Mouse (Mus musculus) frontal cortex, postnatal 36 days (tissue): Measurements from ENCODE around the gene Grik4.

Experiments
- DNase-seq, 2 experiments: peaks; one replicate each; pipeline ENCODE4 v3.0.0; 2022; ENCODE audit warnings: low spot score in 2 of 2

Grik4 gene

GRCm38 (mm10) chr9:42672982-42673381, 271.3 kb downstream of the Grik4 start:
- DNase-seq = no peak

DNA sequence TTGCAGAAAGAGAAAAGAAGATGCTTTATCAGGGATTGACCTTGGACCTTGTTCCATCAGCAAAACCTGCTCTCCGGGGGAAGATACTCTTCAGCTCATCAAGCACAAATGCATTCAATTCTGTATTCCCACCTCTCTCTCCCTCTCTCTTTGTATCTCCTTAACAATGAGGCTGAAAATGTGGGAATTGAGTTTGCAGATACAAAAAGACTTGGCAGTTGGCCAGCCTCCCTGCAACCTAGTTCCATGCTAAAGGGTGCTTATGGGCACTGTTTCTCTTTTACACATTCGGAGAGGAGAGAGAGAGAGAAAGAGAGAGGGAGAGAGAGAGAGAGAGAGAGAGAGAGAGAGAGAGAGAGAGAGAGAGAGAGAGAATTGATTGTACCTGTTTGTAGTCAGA, 273.7 kb downstream of the Grik4 start:
- DNase-seq = no peak

DNA sequence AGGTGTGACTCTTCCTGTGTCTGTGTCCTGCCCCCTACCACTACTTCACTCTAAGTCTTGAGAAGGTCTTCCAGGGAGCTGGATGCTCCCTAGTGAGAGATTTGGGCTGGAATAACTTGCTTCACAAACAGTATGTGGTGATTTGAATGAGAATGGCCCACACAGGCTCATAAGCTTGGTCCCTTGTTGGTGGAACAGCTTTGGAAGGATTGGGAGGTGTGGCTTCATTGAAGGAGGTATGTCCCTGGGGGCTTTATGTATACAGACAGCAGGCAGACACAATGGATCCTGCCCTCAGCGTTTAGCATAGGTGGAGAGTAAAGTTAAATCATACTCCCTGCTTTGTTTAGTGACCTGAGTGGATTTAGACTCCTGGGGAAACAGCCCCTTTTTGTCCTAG, 282.8 kb downstream of the Grik4 start:
- DNase-seq = no peak

DNA sequence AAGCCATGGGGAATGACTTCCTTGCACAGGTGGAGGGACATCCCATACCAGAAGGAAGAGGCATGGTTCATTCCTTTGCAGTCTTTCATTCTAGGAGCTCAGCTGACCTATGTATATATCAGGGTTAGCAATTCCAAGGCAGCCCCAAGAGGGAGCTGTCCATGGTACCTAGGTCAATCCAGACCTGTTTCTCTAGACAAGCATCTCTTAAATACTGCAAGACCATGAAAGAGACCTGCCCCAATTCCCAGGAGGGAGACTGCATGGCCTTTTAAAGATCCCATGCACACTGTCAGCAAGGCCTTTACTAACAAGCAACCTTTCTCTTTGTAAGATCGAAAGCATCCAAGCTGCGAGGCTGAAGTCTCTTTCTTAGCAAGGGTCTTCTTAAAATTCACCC, 291.5 kb downstream of the Grik4 start:
- DNase-seq = no peak

DNA sequence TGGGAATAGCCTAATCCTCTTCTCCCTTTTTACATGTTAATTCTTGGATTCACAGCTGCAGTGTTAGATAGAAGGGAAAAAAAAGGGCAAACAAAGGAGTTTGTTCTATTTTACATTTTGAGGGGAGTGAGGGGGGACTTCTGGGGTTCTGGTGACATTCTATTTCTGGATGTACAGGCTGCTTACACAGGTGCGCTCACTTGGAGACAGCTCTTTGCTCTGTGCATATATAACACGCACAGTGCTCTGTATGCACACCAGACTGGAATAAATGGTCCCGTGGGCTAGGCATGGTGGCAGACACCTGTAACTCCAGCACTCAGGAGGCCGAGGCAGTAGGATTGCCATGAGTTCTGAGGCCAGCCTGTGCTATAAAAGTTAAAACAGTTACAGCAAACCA, 292.0 kb downstream of the Grik4 start:
- no peak for DNase-seq

- DNase-seq = no peak
Observed at GRCm38 (mm10) chr9:42649872-42650271, 294.4 kb downstream of the Grik4 start.

GRCm38 (mm10) chr9:42648051-42648450, 296.2 kb downstream of the Grik4 start:
- DNase-seq = no peak

GRCm38 (mm10) chr9:42647596-42647995, 296.7 kb downstream of the Grik4 start:
- peak in 1 of 2 experiments; percentile 32 for DNase-seq

DNA sequence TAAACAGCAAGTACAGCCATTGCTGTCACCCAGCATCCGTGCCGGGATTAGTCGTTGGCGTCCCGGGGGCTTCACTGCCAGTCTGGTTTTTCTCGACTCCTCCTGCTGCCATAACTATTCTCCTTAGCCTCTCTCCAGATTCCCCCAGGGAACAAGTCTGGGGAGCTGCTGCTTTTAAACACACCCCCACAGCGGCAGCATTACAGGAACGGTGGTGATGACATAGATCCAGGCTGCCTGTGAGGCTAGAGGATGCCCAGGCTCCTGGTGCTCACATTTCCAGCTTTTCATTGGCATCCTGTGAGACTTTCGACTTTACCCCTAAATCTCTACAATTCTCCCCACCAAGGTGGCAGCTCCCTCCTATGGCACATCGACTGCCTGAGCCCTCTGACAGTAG, 297.5 kb downstream of the Grik4 start:
- DNase-seq = peak; percentile 36 to 40

DNA sequence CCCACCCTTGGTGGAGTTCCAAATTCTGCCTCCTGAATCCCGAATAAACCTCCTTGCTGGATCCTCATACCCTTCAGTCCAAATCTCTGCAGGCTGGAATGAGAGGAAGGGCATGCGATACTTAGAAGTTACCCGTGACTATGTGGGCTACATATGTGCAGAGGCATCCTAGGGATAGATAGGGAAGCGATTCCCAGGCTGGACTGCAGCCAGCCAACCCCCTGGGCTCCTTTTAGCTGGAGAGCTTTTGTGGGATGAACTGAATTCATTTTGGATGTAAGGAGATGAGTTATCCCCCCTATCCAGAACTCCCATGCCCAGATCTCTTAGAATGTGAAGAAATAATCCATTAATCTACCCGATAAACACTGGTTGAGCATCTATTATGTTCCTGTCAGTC, 299.1 kb downstream of the Grik4 start:
- peak in 1 of 2 experiments; percentile 28 for DNase-seq

- peak; percentile 82 to 89 for DNase-seq
Observed at GRCm38 (mm10) chr9:42642821-42643220, 301.5 kb downstream of the Grik4 start.

- no peak for DNase-seq
Observed at GRCm38 (mm10) chr9:42641550-42642117, 302.7 kb downstream of the Grik4 start.

DNA sequence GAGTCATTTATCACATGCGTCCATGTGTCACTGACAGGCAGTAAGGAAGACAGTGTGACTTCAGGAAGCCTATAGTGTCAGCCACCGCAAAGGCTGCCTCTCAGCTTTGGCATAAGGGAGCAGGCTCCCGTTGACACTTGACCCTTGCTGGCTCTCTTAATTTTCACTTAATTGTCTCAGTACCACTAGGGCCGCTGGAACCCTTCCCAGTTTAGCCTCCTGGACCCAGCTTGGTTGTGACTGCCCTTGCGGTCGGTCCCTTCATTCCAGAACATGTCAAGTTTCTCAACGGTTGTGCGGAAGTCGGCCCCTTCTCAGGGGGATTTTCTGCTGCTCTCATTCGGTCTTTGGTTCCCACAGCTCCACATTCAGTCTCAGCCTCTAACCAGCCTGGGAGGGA, 307.8 kb downstream of the Grik4 start:
- DNase-seq = no peak

DNA sequence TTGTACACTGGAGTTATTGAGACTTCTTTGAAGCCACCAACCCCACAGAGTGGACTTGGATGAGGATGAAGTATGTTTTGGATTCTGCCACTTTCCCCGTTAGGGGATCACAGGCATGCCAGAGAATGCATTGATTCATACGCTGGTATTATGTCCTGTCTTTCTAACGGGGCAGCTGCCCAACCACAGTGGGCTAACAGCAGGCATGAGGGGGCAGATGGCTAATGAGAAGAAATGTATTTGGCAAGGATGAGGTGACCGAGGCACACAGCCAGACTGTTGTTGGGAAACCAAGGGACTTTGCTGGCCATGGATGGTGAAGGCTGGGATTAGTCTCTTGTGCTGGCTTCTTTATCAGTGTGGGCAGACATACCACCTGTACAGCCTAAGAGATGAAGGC, 312.8 kb downstream of the Grik4 start:
- no peak for DNase-seq

DNA sequence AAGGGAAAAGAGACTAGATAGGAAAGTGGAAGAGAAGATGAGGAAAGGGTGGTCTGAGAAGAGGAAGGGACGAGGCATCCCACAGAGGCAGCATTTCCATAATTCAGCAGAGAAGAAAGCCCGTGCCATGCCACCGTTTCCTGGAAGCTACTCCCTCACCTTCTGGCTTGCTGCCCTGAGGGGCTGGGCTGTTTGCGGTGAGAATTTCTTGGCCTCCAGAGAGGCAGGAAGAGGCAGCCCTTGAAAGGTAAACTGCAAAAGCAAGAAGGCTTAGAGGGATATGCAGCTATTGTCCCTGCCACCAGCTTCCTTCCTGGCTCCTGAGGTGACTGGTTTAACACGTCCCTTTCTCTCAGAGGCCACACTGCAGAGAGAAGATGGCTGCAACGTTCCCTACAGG, 316.7 kb downstream of the Grik4 start:
- DNase-seq = no peak

GRCm38 (mm10) chr9:42627146-42627545, 317.1 kb downstream of the Grik4 start:
- DNase-seq = no peak

DNA sequence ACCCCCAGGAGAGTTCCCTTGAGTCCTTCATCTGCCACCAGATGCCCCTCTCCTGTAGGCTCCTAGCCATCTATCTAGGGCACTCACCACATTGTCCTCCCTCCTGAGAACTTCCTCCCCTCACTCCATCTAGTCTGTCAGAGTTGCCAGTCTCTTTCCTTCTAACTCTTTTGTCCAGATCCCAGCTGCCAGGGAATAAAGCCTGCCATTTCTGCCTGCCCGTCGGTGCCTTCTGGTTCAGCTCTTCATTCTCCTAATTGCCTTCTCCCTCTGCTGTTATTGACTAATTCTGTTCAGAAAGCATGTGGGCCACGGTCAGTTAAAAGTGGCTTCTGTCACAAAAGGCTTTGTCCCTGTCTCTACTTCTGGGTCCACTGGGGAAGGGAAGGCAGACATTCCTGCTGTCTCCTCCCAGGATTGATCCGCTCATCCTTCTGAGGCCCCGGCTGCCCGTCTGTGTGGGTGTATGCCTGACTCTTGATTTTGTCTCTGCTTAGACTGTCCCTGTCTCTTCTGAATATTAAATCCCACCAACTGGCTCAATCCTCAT, 318.0 kb downstream of the Grik4 start:
- DNase-seq = no peak

GRCm38 (mm10) chr9:42614409-42614808, 329.9 kb downstream of the Grik4 start:
- no peak for DNase-seq

- DNase-seq = no peak
Observed at GRCm38 (mm10) chr9:42613827-42614226, 330.5 kb downstream of the Grik4 start.

DNA sequence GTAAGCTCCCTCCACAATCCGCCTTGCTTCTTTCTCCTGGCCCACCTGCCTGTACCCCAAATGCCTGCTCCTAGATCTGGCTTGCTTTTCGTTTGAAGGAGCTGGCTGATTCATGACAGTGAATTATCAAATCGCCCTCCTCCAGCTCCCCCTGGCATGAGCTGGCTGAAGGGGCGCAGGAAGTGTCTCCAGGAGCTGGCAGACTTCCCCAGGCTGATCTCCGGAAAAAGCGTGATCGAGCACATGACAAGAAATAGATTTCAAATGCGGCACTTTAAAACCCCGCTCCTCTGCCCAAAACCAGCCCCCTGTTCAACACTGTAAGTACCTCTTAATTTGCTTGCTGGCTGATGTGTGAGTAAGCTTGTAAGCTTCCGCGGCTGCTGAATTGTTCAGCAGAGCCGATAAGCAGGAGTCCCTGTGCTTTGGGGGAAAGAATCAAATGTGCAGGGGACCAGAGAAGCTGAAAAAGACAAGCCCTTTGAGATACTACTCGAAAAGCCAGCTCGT, 331.8 kb downstream of the Grik4 start:
- DNase-seq = peak in 1 of 2 experiments; percentile 38

DNA sequence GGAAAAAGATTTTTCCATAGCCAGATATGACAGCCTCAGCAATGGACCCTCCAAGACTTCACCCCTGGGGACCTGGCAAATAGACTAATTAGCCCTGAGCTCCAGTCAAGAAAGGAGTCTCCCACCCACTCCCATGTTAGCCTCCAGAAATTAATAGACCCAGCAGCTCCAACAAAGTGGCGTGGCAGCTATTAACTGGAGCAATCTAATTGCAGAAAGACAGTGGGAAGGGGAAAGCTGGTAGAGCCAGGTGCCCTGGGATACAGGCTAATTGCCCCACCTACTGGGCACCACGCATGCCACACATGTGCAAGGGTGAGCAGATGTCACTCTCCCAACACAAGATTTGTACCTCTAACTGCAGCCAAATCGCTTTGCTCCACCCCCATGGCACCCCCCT, 342.8 kb downstream of the Grik4 start:
- DNase-seq = no peak

- no peak for DNase-seq
Observed at GRCm38 (mm10) chr9:42597525-42597924, 346.8 kb downstream of the Grik4 start.

GRCm38 (mm10) chr9:42578511-42578910, 365.8 kb downstream of the Grik4 start:
- DNase-seq = no peak

GRCm38 (mm10) chr9:42578106-42578505, 366.2 kb downstream of the Grik4 start:
- DNase-seq = no peak
